Mouse (Mus musculus) heart, embryonic 16.5 days (tissue): ENCODE results near the gene Map7d3. TPM values are rescaled to one million over a fixed set of nuclear protein-coding genes. Genes with fewer than 3 reads are reported as not detected.

ENCODE experiments used
- ATAC-seq: fragments of 200-750 bp; cut with Nextera tagmentation; replicated peaks from 2 replicates; pipeline ENCODE4 v1.8.0; 2017; ENCODE audit warnings: moderate number of reproducible peaks; ENCODE audit not compliant: insufficient read depth, low FRiP score; ENCODE audit errors: extremely low read depth
- H3K27ac ChIP-seq: fragments of 300-500 bp; sonication (generic); 2 replicates; pipeline ENCODE4 v1.5.1; 2014; ENCODE audit warnings: mild to moderate bottlenecking, low read length, control low read depth, moderate library complexity
- H3K27me3 ChIP-seq: fragments of 300-500 bp; sonication (generic); 2 replicates; pipeline ENCODE4 v1.6.1; 2014; ENCODE audit warnings: low read length, mixed read lengths; ENCODE audit not compliant: control insufficient read depth, insufficient read depth
- H3K36me3 ChIP-seq: fragments of 300-500 bp; sonication (generic); 2 replicates; pipeline ENCODE4 v1.6.1; 2014; ENCODE audit not compliant: control insufficient read depth, insufficient read depth
- H3K4me1 ChIP-seq: fragments of 300-500 bp; sonication (generic); 2 replicates; pipeline ENCODE4 v1.6.1; 2014; ENCODE audit warnings: low read length, mixed read lengths; ENCODE audit not compliant: control insufficient read depth, insufficient read depth
- H3K4me2 ChIP-seq: fragments of 300-500 bp; sonication (generic); 2 replicates; pipeline ENCODE4 v1.6.1; 2014; ENCODE audit warnings: low read depth, mild to moderate bottlenecking, control low read depth, low read length
- H3K4me3 ChIP-seq: fragments of 300-500 bp; sonication (generic); 2 replicates; pipeline ENCODE4 v1.5.1; 2014; ENCODE audit warnings: mild to moderate bottlenecking, control low read depth, low read length
- H3K9ac ChIP-seq: fragments of 300-500 bp; sonication (generic); 2 replicates; pipeline ENCODE4 v1.6.1; 2014; ENCODE audit warnings: low read length, control low read depth
- H3K9me3 ChIP-seq: fragments of 300-500 bp; sonication (generic); replicated peaks from 2 replicates; pipeline ENCODE4 v1.6.1; 2016; ENCODE audit warnings: low read length; ENCODE audit not compliant: control insufficient read depth
- WGBS: fragments of 180-500 bp; shearing (Covaris S2); extraction: QIAGEN DNeasy Blood & Tissue Kit; methylation state at CpG from one replicate; pipeline ENCODE4 v1.1.7; 2014; 5-methylcytosine and 5-hydroxymethylcytosine counted together
- polyA plus RNA-seq: library from polyadenylated mRNA; unstranded; fragments of >200 nt; fragmentation: Nextera tagmentation; extraction: Ambion mirVana; gene quantifications from 2 replicates; pipeline ENCODE4 v1.2.1, GENCODE M21; 2015

The Map7d3 gene
- polyA plus RNA-seq: 2.0 and 2.2 TPM in 2 replicates

GRCm38 (mm10) chrX:56821765-56822603, at the start of gene Map7d3:
TSS of gene Map7d3 (minus strand) at chrX:56822326.
- Histone ChIP-seq H3K36me3 (no peaks in the 10 kb centered on the region; the same call in 1 of the 2 replicates), H3K27me3 (no peaks in the 10 kb centered on the region), H3K9ac (peak within 1 kb of the TSS; percentile 64), H3K4me2 (peak within 1 kb of the TSS; percentile 73), H3K27ac (no peak within 1 kb of the TSS), H3K4me3 (peak within 1 kb of the TSS; percentile 59), H3K9me3 (no peaks in the 10 kb centered on the region; the same call in 1 of the 2 replicates), H3K4me1 (no peaks in the 10 kb centered on the region)
- peak; percentile 52; the same call in 1 of the 2 replicates for ATAC-seq
- WGBS: 11% methylated on average over 33 of the region's 35 CpGs

- no peaks in the 10 kb centered on the region for H3K27me3 ChIP-seq
- no peak within 1 kb of the TSS for H3K4me3 ChIP-seq
- no peak within 1 kb of the TSS for H3K27ac ChIP-seq
- no peak within 1 kb of the TSS for H3K4me2 ChIP-seq
- no peaks in the 10 kb centered on the region for H3K9me3 ChIP-seq
- 70% methylated on average over 2 of the region's 2 CpGs for WGBS
- no peak for ATAC-seq
- H3K9ac ChIP-seq: no peak within 1 kb of the TSS
- no peaks in the 10 kb centered on the region for H3K4me1 ChIP-seq
- no peaks in the 10 kb centered on the region for H3K36me3 ChIP-seq
Measured at GRCm38 (mm10) chrX:56869863-56870262, 47.7 kb upstream of the Map7d3 start, which contains the start of gene Adgrg4. TSS of gene Adgrg4 (plus strand) at chrX:56870163.

- Histone ChIP-seq H3K4me1 (no peaks in the 10 kb centered on the region), H3K27me3 (no peaks in the 10 kb centered on the region), H3K4me2 (no peak overlapping the region), H3K9me3 (no peaks in the 10 kb centered on the region), H3K27ac (no peak overlapping the region), H3K9ac (no peak overlapping the region), H3K4me3 (no peak overlapping the region), H3K36me3 (no peaks in the 10 kb centered on the region)
- ATAC-seq: no peak
- WGBS: 54% methylated on average over 5 of the region's 5 CpGs
Measured at GRCm38 (mm10) chrX:56841255-56841654, 19.1 kb upstream of the Map7d3 start.

GRCm38 (mm10) chrX:56839369-56839768, 17.2 kb upstream of the Map7d3 start:
- Histone ChIP-seq H3K9ac (no peak overlapping the region), H3K4me2 (no peak overlapping the region), H3K4me1 (no peaks in the 10 kb centered on the region), H3K9me3 (no peaks in the 10 kb centered on the region), H3K27me3 (no peaks in the 10 kb centered on the region), H3K4me3 (no peak overlapping the region), H3K27ac (no peak overlapping the region), H3K36me3 (no peaks in the 10 kb centered on the region)
- no peak for ATAC-seq

GRCm38 (mm10) chrX:56835842-56836241, 13.7 kb upstream of the Map7d3 start:
- H3K27ac ChIP-seq: no peak overlapping the region
- H3K36me3 ChIP-seq: no peaks in the 10 kb centered on the region
- WGBS: 80% methylated on average over 6 of the region's 6 CpGs
- H3K4me2 ChIP-seq: no peak overlapping the region
- no peaks in the 10 kb centered on the region for H3K27me3 ChIP-seq
- no peak overlapping the region for H3K4me3 ChIP-seq
- no peaks in the 10 kb centered on the region for H3K4me1 ChIP-seq
- H3K9me3 ChIP-seq: no peaks in the 10 kb centered on the region
- no peak overlapping the region for H3K9ac ChIP-seq
- ATAC-seq: no peak

- H3K9ac ChIP-seq: no peak overlapping the region
- no peak overlapping the region for H3K4me3 ChIP-seq
- ATAC-seq: no peak
- H3K27me3 ChIP-seq: no peaks in the 10 kb centered on the region
- H3K4me1 ChIP-seq: no peaks in the 10 kb centered on the region
- H3K9me3 ChIP-seq: no peaks in the 10 kb centered on the region
- no peaks in the 10 kb centered on the region for H3K36me3 ChIP-seq
- no peak overlapping the region for H3K4me2 ChIP-seq
- 56% methylated on average over 6 of the region's 6 CpGs for WGBS
- no peak overlapping the region for H3K27ac ChIP-seq
Measured at GRCm38 (mm10) chrX:56827492-56827891, 5.4 kb upstream of the Map7d3 start.

GRCm38 (mm10) chrX:56791268-56791667, 30.9 kb downstream of the Map7d3 start:
- Histone ChIP-seq H3K36me3 (peaks cover 11% of the 10 kb centered on the region; the same call in 1 of the 2 replicates), H3K4me1 (no peaks in the 10 kb centered on the region; the same call in 1 of the 2 replicates), H3K9me3 (no peaks in the 10 kb centered on the region), H3K27me3 (no peaks in the 10 kb centered on the region), H3K9ac (no peak overlapping the region), H3K27ac (no peak overlapping the region), H3K4me3 (no peak overlapping the region), H3K4me2 (no peak overlapping the region)
- 44% methylated on average over 15 of the region's 15 CpGs for WGBS
- peak; percentile 55 for ATAC-seq

- H3K4me2 ChIP-seq: no peak overlapping the region
- ATAC-seq: no peak
- no peak overlapping the region for H3K9ac ChIP-seq
- H3K36me3 ChIP-seq: peaks cover 11% of the 10 kb centered on the region; the same call in 1 of the 2 replicates
- no peak overlapping the region for H3K4me3 ChIP-seq
- H3K27ac ChIP-seq: no peak overlapping the region
- H3K9me3 ChIP-seq: no peaks in the 10 kb centered on the region
- peaks cover 4% of the 10 kb centered on the region; the same call in 1 of the 2 replicates for H3K4me1 ChIP-seq
- no peaks in the 10 kb centered on the region for H3K27me3 ChIP-seq
- WGBS: 66% methylated on average over 4 of the region's 4 CpGs
Measured at GRCm38 (mm10) chrX:56790591-56790990, 31.5 kb downstream of the Map7d3 start.

GRCm38 (mm10) chrX:56787486-56787885, 34.6 kb downstream of the Map7d3 start:
- 80% methylated on average over 3 of the region's 3 CpGs for WGBS
- Histone ChIP-seq H3K27ac (no peak overlapping the region), H3K27me3 (no peaks in the 10 kb centered on the region), H3K4me1 (peaks cover 4% of the 10 kb centered on the region; the same call in 1 of the 2 replicates), H3K36me3 (peaks cover 5% of the 10 kb centered on the region; the same call in 1 of the 2 replicates), H3K9ac (no peak overlapping the region), H3K4me2 (no peak overlapping the region), H3K9me3 (no peaks in the 10 kb centered on the region), H3K4me3 (no peak overlapping the region)
- no peak for ATAC-seq
